Mouse (Mus musculus) monocyte, adult 5-6 weeks (primary cell): ENCODE data around the gene Ttc25. TPM values are rescaled to one million over a fixed set of nuclear protein-coding genes. Genes with fewer than 3 reads are reported as not detected.
A peak's percentile ranks its signal among the peaks of the same experiment; 100 is the strongest.

Source experiments
- ATAC-seq: fragments of 153-309, 156-312 bp; replicated peaks from 2 replicates; pipeline ENCODE4 v1.8.0; 2017; ENCODE audit warnings: mild to moderate bottlenecking; ENCODE audit not compliant: low TSS enrichment, insufficient number of reproducible peaks, severe bottlenecking, poor library complexity, low FRiP score
- total RNA-seq: library from RNA; stranded (forward); fragments of 200-1000, 200-491, 200-594 nt; gene quantifications from 3 replicates; pipeline ENCODE4 v1.2.3, GENCODE M21; 2017

The Ttc25 gene
- total RNA-seq, 1 experiment from 2014 or later = not detected

GRCm38 (mm10) chr11:100618761-100619484 lies 73.5 kb downstream of the Ttc25 start, which contains the start of gene Nkiras2:
TSS of gene Nkiras2 (plus strand) at chr11:100619244.
- ATAC-seq = peak; percentile 45

DNA sequence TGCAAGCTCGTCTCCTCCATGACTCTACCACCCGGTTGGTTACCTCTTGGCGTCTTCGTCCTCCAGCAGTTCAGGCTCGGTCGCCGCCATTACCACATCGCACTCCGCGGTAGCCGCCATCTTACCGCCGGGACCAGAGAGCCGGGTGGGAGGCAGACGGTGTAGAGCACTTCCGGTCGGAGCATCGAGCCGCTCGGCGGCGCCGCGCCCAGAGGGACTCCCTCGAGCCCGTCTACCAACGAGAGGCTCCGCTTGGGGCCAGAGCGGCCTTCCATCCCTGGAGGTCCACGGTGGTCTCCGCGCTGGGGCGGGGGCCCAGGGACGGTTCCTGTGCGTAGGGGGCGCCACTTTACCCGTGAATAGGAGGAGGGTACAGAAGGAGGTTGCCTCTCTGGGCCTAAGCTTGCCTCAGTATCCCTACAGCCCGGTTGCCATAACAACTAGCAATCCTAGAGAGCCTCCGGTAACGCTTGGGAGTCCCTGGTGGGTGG lies 74.1 kb downstream of the Ttc25 start:
- ATAC-seq = peak; percentile 78

- ATAC-seq = no peak
Observed at GRCm38 (mm10) chr11:100619982-100620381, 74.6 kb downstream of the Ttc25 start, which contains the start of gene Dnajc7. TSS of gene Dnajc7 (minus strand) at chr11:100620168.

Other genes starting within 250 kb of the Ttc25 start
- 374 to 712 TPM (median 492 TPM) in 3 replicates for gene Eif1, start 225.7 kb upstream of the Ttc25 start, total RNA-seq
- not detected in 3 replicates for gene Gast, start 211.2 kb upstream of the Ttc25 start, total RNA-seq
- 1.3 to 2.7 TPM in 2 of 3 replicates, not detected in the other for gene Hap1, start 189.5 kb upstream of the Ttc25 start, total RNA-seq
- gene Jup, start 147.8 kb upstream of the Ttc25 start, total RNA-seq = 14.7 to 28.8 TPM (median 21.2 TPM) in 3 replicates
- 0.64 to 5.3 TPM (median 3.1 TPM) in 3 replicates for gene P3h4, start 130.8 kb upstream of the Ttc25 start, total RNA-seq
- gene Fkbp10, start 129.9 kb upstream of the Ttc25 start, total RNA-seq = 0.57 to 4.4 TPM (median 2.1 TPM) in 3 replicates
- gene Nt5c3b, start 103.8 kb upstream of the Ttc25 start, total RNA-seq = 8.0 to 38.5 TPM (median 14.4 TPM) in 3 replicates
- gene Klhl10, start 103.7 kb upstream of the Ttc25 start, total RNA-seq = 0.97 TPM in 1 of 3 replicates, not detected in the others
- gene Klhl11, start 72.9 kb upstream of the Ttc25 start, total RNA-seq = 16.4 to 28.5 TPM (median 24.2 TPM) in 3 replicates
- 104 to 134 TPM (median 105 TPM) in 3 replicates for gene Acly, start 17.6 kb upstream of the Ttc25 start, total RNA-seq
- 22.6 to 33.8 TPM (median 25.9 TPM) in 3 replicates for gene Cnp, start 29.3 kb downstream of the Ttc25 start, total RNA-seq
- 49.6 to 69.8 TPM (median 54.5 TPM) in 3 replicates for gene Nkiras2, start 73.6 kb downstream of the Ttc25 start, total RNA-seq
- gene Dnajc7, start 74.6 kb downstream of the Ttc25 start, total RNA-seq = 239 to 305 TPM (median 293 TPM) in 3 replicates
- gene Zfp385c, start 146.8 kb downstream of the Ttc25 start, total RNA-seq = 0.32 to 0.76 TPM (median 0.49 TPM) in 3 replicates
- 26.9 to 31.5 TPM (median 28.6 TPM) in 3 replicates for gene Dhx58, start 158.7 kb downstream of the Ttc25 start, total RNA-seq
- gene Kat2a, start 166.9 kb downstream of the Ttc25 start, total RNA-seq = 6.1 to 9.9 TPM (median 7.1 TPM) in 3 replicates
- not detected in 3 replicates for gene Hspb9, start 168.2 kb downstream of the Ttc25 start, total RNA-seq
- 163 to 176 TPM (median 171 TPM) in 3 replicates for gene Rab5c, start 192.6 kb downstream of the Ttc25 start, total RNA-seq
- gene Kcnh4, start 214.3 kb downstream of the Ttc25 start, total RNA-seq = not detected in 3 replicates
- not detected in 3 replicates for gene Hcrt, start 217.3 kb downstream of the Ttc25 start, total RNA-seq
- 4.7 to 7.0 TPM (median 6.8 TPM) in 3 replicates for gene Ghdc, start 225.3 kb downstream of the Ttc25 start, total RNA-seq